Mouse (Mus musculus) hindbrain, embryonic 10.5 days (tissue): ENCODE measurements around the gene Grhpr. TPM values are rescaled to one million over a fixed set of nuclear protein-coding genes. Genes with fewer than 3 reads are reported as not detected.

Source experiments
- DNase-seq: peaks from one replicate; pipeline ENCODE4 v3.0.0-alpha.2; 2017; ENCODE audit warnings: low spot score
- H3K27ac ChIP-seq: fragments of 300-500 bp; sonication (generic); 2 replicates; pipeline ENCODE4 v1.5.1; 2016; ENCODE audit warnings: mild to moderate bottlenecking, moderate library complexity
- H3K27me3 ChIP-seq: fragments of 300-500 bp; sonication (generic); 2 replicates; pipeline ENCODE4 v1.6.1; 2016; ENCODE audit warnings: mild to moderate bottlenecking; ENCODE audit not compliant: poor library complexity, insufficient read depth, severe bottlenecking
- H3K36me3 ChIP-seq: fragments of 300-500 bp; sonication (generic); 2 replicates; pipeline ENCODE4 v1.6.1; 2016; ENCODE audit warnings: mild to moderate bottlenecking, moderate library complexity
- H3K4me1 ChIP-seq: fragments of 300-500 bp; sonication (generic); replicated peaks from 2 replicates; pipeline ENCODE4 v1.6.1; 2016; ENCODE audit warnings: mild to moderate bottlenecking
- H3K4me3 ChIP-seq: fragments of 300-500 bp; sonication (generic); 2 replicates; pipeline ENCODE4 v1.5.1; 2016; ENCODE audit warnings: mild to moderate bottlenecking, moderate library complexity
- H3K9me3 ChIP-seq: fragments of 300-500 bp; sonication (generic); 2 replicates; pipeline ENCODE4 v1.6.1; 2016; ENCODE audit warnings: mild to moderate bottlenecking, moderate library complexity
- WGBS: fragments of 180-500 bp; shearing (Covaris S2); methylation state at CpG from one replicate; pipeline ENCODE4 v1.1.7; 2016; 5-methylcytosine and 5-hydroxymethylcytosine counted together
- polyA plus RNA-seq: library from polyadenylated mRNA; unstranded; fragments of >200 nt; fragmentation: Nextera tagmentation; extraction: Ambion mirVana; gene quantifications from 2 replicates; pipeline ENCODE4 v1.2.1, GENCODE M21; 2016

Grhpr gene
- polyA plus RNA-seq, 1 experiment from 2014 or later: 65.4 TPM

DNA sequence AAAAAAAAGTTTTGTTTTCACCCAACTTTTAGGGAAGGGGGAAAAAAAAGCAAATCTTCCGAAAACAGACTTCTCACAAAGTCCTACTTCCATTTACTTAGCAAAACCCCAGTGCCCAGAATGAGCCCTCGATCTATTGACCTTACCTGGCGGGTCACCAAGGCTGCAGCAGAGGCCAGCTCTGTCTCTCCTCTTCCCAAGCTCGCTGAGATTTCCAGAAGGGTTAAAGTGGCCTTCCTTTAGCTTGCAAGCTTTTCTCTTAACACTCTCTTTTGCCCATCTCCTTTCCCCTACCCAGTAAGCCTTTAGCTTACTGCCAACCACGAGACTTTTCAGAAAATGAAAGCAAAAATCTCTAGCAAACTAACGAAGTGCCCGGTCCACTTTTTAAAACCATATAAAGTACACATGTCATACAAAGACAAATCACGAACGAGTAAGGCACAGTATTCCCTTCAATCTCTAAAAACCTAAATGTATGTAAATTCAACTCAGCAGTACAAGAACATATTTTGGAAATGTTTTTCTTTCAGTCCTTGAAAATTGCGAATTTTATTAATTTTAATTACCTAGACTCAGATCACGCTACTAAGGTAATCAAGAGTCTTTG, 29.7 kb downstream of the Grhpr start:
- peak overlapping the region; percentile 96 for H3K27ac ChIP-seq
- peaks cover 26% of the 10 kb centered on the region for H3K4me1 ChIP-seq
- WGBS: 15% methylated on average over 11 of the region's 11 CpGs
- no peaks in the 10 kb centered on the region for H3K9me3 ChIP-seq
- H3K27me3 ChIP-seq: no peaks in the 10 kb centered on the region
- peaks cover 3% of the 10 kb centered on the region; the same call in 1 of the 2 replicates for H3K36me3 ChIP-seq
- peak overlapping the region; percentile 82 for H3K4me3 ChIP-seq
- DNase-seq: peak; percentile 17

- no peaks in the 10 kb centered on the region for H3K27me3 ChIP-seq
- DNase-seq: no peak
- peaks cover 26% of the 10 kb centered on the region for H3K4me1 ChIP-seq
- no peaks in the 10 kb centered on the region for H3K9me3 ChIP-seq
- WGBS: under 1% methylated on average over 31 of the region's 31 CpGs
- peaks cover 3% of the 10 kb centered on the region; the same call in 1 of the 2 replicates for H3K36me3 ChIP-seq
- peak overlapping the region; percentile 82 for H3K4me3 ChIP-seq
- H3K27ac ChIP-seq: peak overlapping the region; percentile 96
These were observed 30.4 kb downstream of the Grhpr start for GRCm38 (mm10) chr4:45011581-45012104.

DNA sequence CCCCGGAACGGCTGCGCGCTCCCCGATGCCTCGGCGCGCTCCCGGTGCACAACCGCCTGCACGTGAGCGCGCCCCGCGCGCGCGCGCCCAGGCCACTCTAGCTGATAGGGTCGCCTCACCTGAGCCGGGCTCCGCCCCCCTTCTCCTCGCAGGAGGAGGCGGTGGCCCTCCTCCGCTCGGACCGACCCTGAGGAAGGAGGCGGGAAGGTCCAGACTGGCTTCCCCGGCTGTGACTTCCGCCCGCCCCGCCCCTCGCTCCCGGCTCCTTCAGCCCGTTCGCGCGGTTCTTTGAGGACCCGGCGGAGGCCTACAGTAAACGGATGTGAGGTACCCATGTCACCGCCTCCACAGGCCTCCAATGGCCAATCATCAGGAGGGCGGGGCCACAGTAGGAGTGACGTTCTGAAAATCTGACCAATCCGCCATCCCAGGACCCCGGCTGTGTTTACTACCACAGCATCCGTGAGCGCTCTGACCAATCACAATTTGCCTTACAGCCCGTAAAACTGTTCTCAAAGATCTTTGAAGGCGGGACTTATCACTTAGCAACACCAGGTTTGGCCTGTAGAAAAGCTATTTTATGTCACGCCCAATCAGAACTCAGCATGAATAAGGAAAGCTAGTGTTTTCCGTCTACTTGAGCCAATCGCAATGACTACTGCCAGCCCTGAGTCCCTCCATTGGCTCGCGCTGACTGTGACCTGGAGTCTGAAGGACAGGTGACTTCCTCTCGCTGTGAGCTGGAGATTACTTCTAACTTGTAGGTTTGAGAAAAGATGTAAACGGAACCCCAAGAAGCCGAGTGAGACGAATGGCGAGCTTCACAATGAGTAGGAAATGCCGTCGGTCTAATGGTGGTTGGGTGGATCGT, 31.1 kb downstream of the Grhpr start, which contains the start of gene Zbtb5:
TSS of gene Zbtb5 (minus strand) at position 308 of the 871 bp plus-strand sequence.
- peak; percentile 100 for DNase-seq
- peaks cover 26% of the 10 kb centered on the region for H3K4me1 ChIP-seq
- WGBS: under 1% methylated on average over 63 of the region's 63 CpGs

DNA sequence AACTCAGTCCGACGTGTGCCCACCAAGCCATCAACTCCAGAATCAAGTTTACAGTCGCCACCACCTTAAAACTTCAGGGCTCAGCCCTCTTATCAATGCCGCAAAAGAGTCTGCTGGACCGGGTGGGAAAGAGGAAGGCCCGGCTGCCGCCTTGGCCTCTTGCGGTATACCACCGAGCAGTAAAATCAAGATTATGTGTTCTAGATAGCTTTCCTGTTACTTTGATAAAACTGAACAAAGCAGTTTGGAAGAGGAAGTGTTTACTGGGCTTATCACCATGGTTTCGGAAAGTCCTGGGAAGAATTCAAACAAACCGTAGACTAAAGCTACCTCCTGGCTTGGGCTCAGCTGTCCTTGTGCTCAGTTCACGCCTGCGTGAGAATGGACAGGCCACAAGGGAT, 31.8 kb downstream of the Grhpr start:
- Histone ChIP-seq H3K27ac (peak overlapping the region; percentile 84), H3K36me3 (no peaks in the 10 kb centered on the region), H3K9me3 (no peaks in the 10 kb centered on the region), H3K4me3 (peak overlapping the region; percentile 82), H3K27me3 (no peaks in the 10 kb centered on the region), H3K4me1 (peaks cover 30% of the 10 kb centered on the region)
- WGBS: 2% methylated on average over 13 of the region's 13 CpGs
- no peak for DNase-seq

More for the DNA sequence above, 31.1 kb downstream of the Grhpr start, which contains the start of gene Zbtb5:
- Histone ChIP-seq H3K9me3 (no peaks in the 10 kb centered on the region), H3K27ac (peak within 1 kb of the TSS; percentile 96), H3K4me3 (peak within 1 kb of the TSS; percentile 82), H3K27me3 (no peaks in the 10 kb centered on the region), H3K36me3 (0 out of 2 replicates have a peak, but pooled peaks cover 3% of the 10 kb centered on the region)

- Histone ChIP-seq H3K27ac (no peak overlapping the region), H3K9me3 (no peaks in the 10 kb centered on the region), H3K36me3 (no peaks in the 10 kb centered on the region), H3K4me1 (peaks cover 34% of the 10 kb centered on the region), H3K27me3 (no peaks in the 10 kb centered on the region), H3K4me3 (peak overlapping the region; percentile 82)
- WGBS: 6% methylated on average over 2 of the region's 2 CpGs
- DNase-seq: no peak
These were observed 32.3 kb downstream of the Grhpr start for GRCm38 (mm10) chr4:45013537-45013936.

- no peaks in the 10 kb centered on the region for H3K27me3 ChIP-seq
- peak; percentile 33 for DNase-seq
- 12% methylated on average over 3 of the region's 3 CpGs for WGBS
- H3K4me3 ChIP-seq: no peak overlapping the region
- H3K4me1 ChIP-seq: peaks cover 43% of the 10 kb centered on the region
- H3K27ac ChIP-seq: no peak overlapping the region
- H3K9me3 ChIP-seq: no peaks in the 10 kb centered on the region
- no peaks in the 10 kb centered on the region for H3K36me3 ChIP-seq
These were observed 34.4 kb downstream of the Grhpr start for GRCm38 (mm10) chr4:45015615-45016014.

GRCm38 (mm10) chr4:45018452-45018980, 37.3 kb downstream of the Grhpr start, which contains the start of gene Polr1e:
Gene Polr1e (plus strand): TSS chr4:45018583.
- H3K27me3 ChIP-seq: no peaks in the 10 kb centered on the region
- H3K36me3 ChIP-seq: peaks cover 21% of the 10 kb centered on the region
- H3K9me3 ChIP-seq: no peaks in the 10 kb centered on the region
- under 1% methylated on average over 29 of the region's 29 CpGs for WGBS
- peak within 1 kb of the TSS; percentile 82 for H3K27ac ChIP-seq
- peak; percentile 93 for DNase-seq
- peaks cover 34% of the 10 kb centered on the region for H3K4me1 ChIP-seq
- peak within 1 kb of the TSS; percentile 86 for H3K4me3 ChIP-seq

GRCm38 (mm10) chr4:45019009-45019408, 37.8 kb downstream of the Grhpr start:
- H3K36me3 ChIP-seq: peaks cover 26% of the 10 kb centered on the region
- peak overlapping the region; percentile 86 for H3K4me3 ChIP-seq
- peak; percentile 13 for DNase-seq
- no peaks in the 10 kb centered on the region for H3K9me3 ChIP-seq
- peak overlapping the region; percentile 82 for H3K27ac ChIP-seq
- H3K4me1 ChIP-seq: peaks cover 29% of the 10 kb centered on the region
- no peaks in the 10 kb centered on the region for H3K27me3 ChIP-seq
- WGBS: 2% methylated on average over 14 of the region's 14 CpGs

GRCm38 (mm10) chr4:45026459-45026858, 45.3 kb downstream of the Grhpr start:
- H3K9me3 ChIP-seq: no peaks in the 10 kb centered on the region
- no peaks in the 10 kb centered on the region for H3K27me3 ChIP-seq
- WGBS: 89% methylated on average over 4 of the region's 4 CpGs
- H3K27ac ChIP-seq: no peak overlapping the region
- no peak overlapping the region for H3K4me3 ChIP-seq
- H3K4me1 ChIP-seq: no peaks in the 10 kb centered on the region
- H3K36me3 ChIP-seq: peaks cover 91% of the 10 kb centered on the region
- DNase-seq: no peak

- WGBS: 92% methylated on average over 9 of the region's 9 CpGs
These were observed 51.4 kb downstream of the Grhpr start for GRCm38 (mm10) chr4:45032586-45032985.

GRCm38 (mm10) chr4:45034693-45035628, 53.8 kb downstream of the Grhpr start:
- Histone ChIP-seq H3K4me3 (no peak overlapping the region), H3K27ac (no peak overlapping the region), H3K9me3 (no peaks in the 10 kb centered on the region), H3K36me3 (peaks cover 78% of the 10 kb centered on the region), H3K4me1 (no peaks in the 10 kb centered on the region), H3K27me3 (no peaks in the 10 kb centered on the region)
- DNase-seq: no peak
- 83% methylated on average over 16 of the region's 16 CpGs for WGBS

More at GRCm38 (mm10) chr4:45032586-45032985, 51.4 kb downstream of the Grhpr start:
- H3K27me3 ChIP-seq: no peaks in the 10 kb centered on the region
- DNase-seq: no peak
- peaks cover 95% of the 10 kb centered on the region for H3K36me3 ChIP-seq
- no peak overlapping the region for H3K4me3 ChIP-seq
- no peaks in the 10 kb centered on the region for H3K9me3 ChIP-seq
- H3K4me1 ChIP-seq: no peaks in the 10 kb centered on the region
- H3K27ac ChIP-seq: no peak overlapping the region

DNA sequence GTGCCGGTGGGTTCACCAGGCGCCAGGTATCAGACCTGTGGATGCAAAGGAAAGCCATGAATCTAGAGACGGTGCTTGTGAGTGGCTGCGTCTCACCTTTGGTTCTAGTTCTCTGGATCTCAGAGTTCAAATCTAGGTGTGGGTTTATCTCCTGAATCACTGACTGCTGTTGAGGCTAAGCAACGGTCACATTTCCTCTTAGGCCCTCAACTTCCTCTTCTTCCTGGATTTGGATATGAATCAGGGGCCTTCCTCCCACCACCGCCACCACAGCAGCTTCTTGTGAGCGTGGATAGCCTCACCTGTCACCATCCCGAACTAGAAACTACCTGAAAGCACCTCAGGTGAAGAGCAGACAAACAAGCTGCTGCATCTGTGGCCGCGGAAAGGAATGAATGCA, 54.9 kb downstream of the Grhpr start:
- WGBS: 93% methylated on average over 10 of the region's 10 CpGs
- H3K4me3 ChIP-seq: no peak overlapping the region
- H3K27ac ChIP-seq: no peak overlapping the region
- DNase-seq: no peak
- H3K36me3 ChIP-seq: peaks cover 78% of the 10 kb centered on the region
- H3K4me1 ChIP-seq: no peaks in the 10 kb centered on the region
- H3K27me3 ChIP-seq: no peaks in the 10 kb centered on the region
- no peaks in the 10 kb centered on the region for H3K9me3 ChIP-seq
